Mouse (Mus musculus): Measurements from ENCODE around the gene Mrps18a. TPM values are rescaled to one million over a fixed set of nuclear protein-coding genes. Genes with fewer than 3 reads are reported as not detected.

Mrps18a gene
- polyA plus RNA-seq, 1 experiment from 2014 or later = 149 TPM

DNA sequence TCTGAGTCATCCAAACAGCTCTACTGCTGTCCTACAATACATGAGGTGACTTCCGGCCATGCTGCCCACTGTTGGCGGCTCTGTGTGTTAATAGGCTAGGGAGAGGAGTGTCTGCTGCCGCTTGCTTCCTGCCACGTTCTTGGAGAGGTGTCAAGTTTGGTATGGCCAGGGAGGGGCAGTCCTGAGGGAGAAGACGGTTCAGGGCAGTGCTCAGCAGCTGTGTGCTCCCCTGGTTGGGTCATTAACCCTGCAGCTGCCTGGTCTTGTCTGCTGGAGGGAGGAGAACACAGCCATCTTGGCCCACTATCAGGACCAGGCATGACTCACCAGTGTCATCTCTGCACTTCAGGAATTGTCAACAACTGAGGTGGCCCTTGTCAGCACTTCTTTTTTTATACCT lies 57.5 kb downstream of the Mrps18a start:
- Histone ChIP-seq H3K36me3 (peaks cover 97% of the 10 kb centered on the region), H3K27ac (no peak overlapping the region), H3K4me1 (replicated peaks) (peaks cover 1% of the 10 kb centered on the region; the same call in 1 of the 2 replicates), H3K4me2 (no peak overlapping the region), H3K27me3 (no peaks in the 10 kb centered on the region), H3K9ac (no peak overlapping the region), H3K4me3 (no peak overlapping the region), H3K9me3 (no peaks in the 10 kb centered on the region)
- no peak; the same call in 1 of the 2 replicates for ATAC-seq (ENCODE audit: low FRiP score)
- 58% methylated on average over 5 of the region's 5 CpGs for WGBS

DNA sequence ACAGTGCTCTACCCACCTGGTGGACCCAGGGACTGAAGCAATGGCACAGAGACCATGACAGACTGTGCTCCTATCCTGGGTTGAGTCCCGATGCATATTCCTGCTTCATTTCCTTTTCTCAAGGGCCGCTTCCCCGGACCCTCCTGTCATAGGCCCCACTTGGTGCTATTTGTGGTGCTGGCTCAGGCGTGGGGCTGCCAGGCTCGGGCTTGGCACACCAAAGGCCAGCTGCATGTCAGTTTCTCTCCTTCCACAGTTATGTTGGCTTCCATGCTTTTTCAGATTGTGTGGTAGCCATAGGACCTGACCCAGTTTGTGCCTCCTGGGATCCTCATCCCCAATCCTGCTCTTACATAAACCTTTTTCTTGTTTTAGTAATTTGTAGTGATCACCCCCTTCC lies 58.0 kb downstream of the Mrps18a start:
- Histone ChIP-seq H3K4me1 (replicated peaks) (no peaks in the 10 kb centered on the region), H3K9ac (0 out of 2 replicates have a peak overlapping the region, but pooled peaks have one; percentile 9), H3K36me3 (peaks cover 94% of the 10 kb centered on the region), H3K4me3 (no peak overlapping the region), H3K9me3 (no peaks in the 10 kb centered on the region), H3K4me2 (no peak overlapping the region), H3K27me3 (no peaks in the 10 kb centered on the region), H3K27ac (no peak overlapping the region)
- no peak for ATAC-seq (ENCODE audit: low FRiP score)
- 95% methylated on average over 5 of the region's 5 CpGs for WGBS

DNA sequence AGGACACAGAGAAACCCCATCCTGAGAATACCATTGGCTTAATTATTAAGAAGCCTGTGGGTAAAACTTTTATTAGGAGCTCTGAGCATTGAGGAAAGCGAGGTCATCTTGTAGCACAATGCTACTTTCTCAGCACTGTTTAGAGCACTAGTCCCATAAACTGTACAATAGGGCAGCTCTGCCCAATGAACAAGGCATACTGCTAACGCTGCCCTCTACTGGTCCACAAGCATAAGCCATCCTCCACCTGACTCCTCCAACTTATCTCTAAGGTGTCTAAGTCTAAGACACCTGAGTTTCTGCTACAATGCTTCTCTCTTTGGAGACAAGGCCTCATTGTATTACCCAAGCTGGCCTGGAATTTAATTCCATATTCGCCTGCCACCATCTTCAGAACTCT lies 59.8 kb downstream of the Mrps18a start:
- H3K36me3 ChIP-seq = peaks cover 80% of the 10 kb centered on the region
- H3K4me2 ChIP-seq = no peak overlapping the region
- H3K4me3 ChIP-seq = no peak overlapping the region
- no peaks in the 10 kb centered on the region for H3K27me3 ChIP-seq
- H3K9me3 ChIP-seq = no peaks in the 10 kb centered on the region
- no peak for ATAC-seq (ENCODE audit: low FRiP score)
- H3K9ac ChIP-seq = no peak overlapping the region
- H3K27ac ChIP-seq = no peak overlapping the region
- WGBS = 77% methylated on average over 3 of the region's 3 CpGs
- no peaks in the 10 kb centered on the region for H3K4me1 ChIP-seq (replicated peaks)

Other genes starting within 250 kb of the Mrps18a start
- 2.8 and 4.1 TPM in 2 replicates for gene Vegfa, start 78.6 kb upstream of the Mrps18a start, polyA plus RNA-seq (2015; fragmentation: Nextera tagmentation; extraction: Ambion mirVana)
- 31.6 and 33.8 TPM in 2 replicates for gene Rsph9, start 33.2 kb downstream of the Mrps18a start, polyA plus RNA-seq (2015; fragmentation: Nextera tagmentation; extraction: Ambion mirVana)
- gene Mad2l1bp, start 42.6 kb downstream of the Mrps18a start, polyA plus RNA-seq (2015; fragmentation: Nextera tagmentation; extraction: Ambion mirVana) = 27.5 and 28.4 TPM in 2 replicates
- gene Gtpbp2, start 50.0 kb downstream of the Mrps18a start, polyA plus RNA-seq (2015; fragmentation: Nextera tagmentation; extraction: Ambion mirVana) = 44.9 and 47.2 TPM in 2 replicates
- gene Polh, start 91.7 kb downstream of the Mrps18a start, polyA plus RNA-seq (2015; fragmentation: Nextera tagmentation; extraction: Ambion mirVana) = 8.7 and 9.0 TPM in 2 replicates
- gene Xpo5, start 91.8 kb downstream of the Mrps18a start, polyA plus RNA-seq (2015; fragmentation: Nextera tagmentation; extraction: Ambion mirVana) = 38.2 and 38.9 TPM in 2 replicates
- gene Polr1c, start 137.1 kb downstream of the Mrps18a start, polyA plus RNA-seq (2015; fragmentation: Nextera tagmentation; extraction: Ambion mirVana) = 82.7 and 85.7 TPM in 2 replicates
- 87.5 and 90.8 TPM in 2 replicates for gene Yipf3, start 137.1 kb downstream of the Mrps18a start, polyA plus RNA-seq (2015; fragmentation: Nextera tagmentation; extraction: Ambion mirVana)
- gene Lrrc73, start 142.5 kb downstream of the Mrps18a start, polyA plus RNA-seq (2015; fragmentation: Nextera tagmentation; extraction: Ambion mirVana) = 7.3 and 9.5 TPM in 2 replicates
- gene Tjap1, start 172.0 kb downstream of the Mrps18a start, polyA plus RNA-seq (2015; fragmentation: Nextera tagmentation; extraction: Ambion mirVana) = 28.6 and 33.8 TPM in 2 replicates
- gene Dlk2, start 186.4 kb downstream of the Mrps18a start, polyA plus RNA-seq (2015; fragmentation: Nextera tagmentation; extraction: Ambion mirVana) = 9.5 and 11.1 TPM in 2 replicates
- gene Abcc10, start 217.4 kb downstream of the Mrps18a start, polyA plus RNA-seq (2015; fragmentation: Nextera tagmentation; extraction: Ambion mirVana) = 8.9 and 9.9 TPM in 2 replicates

All from hindbrain, embryonic 13.5 days (tissue).